Mouse (Mus musculus): ENCODE data around the gene Ptpn6. TPM values are rescaled to one million over a fixed set of nuclear protein-coding genes. Genes with fewer than 3 reads are reported as not detected.
A peak's percentile ranks its signal among the peaks of the same experiment; 100 is the strongest.

Ptpn6 gene
- total RNA-seq, 2 experiments from 2014 or later, result 0.61 to 0.87 TPM

DNA sequence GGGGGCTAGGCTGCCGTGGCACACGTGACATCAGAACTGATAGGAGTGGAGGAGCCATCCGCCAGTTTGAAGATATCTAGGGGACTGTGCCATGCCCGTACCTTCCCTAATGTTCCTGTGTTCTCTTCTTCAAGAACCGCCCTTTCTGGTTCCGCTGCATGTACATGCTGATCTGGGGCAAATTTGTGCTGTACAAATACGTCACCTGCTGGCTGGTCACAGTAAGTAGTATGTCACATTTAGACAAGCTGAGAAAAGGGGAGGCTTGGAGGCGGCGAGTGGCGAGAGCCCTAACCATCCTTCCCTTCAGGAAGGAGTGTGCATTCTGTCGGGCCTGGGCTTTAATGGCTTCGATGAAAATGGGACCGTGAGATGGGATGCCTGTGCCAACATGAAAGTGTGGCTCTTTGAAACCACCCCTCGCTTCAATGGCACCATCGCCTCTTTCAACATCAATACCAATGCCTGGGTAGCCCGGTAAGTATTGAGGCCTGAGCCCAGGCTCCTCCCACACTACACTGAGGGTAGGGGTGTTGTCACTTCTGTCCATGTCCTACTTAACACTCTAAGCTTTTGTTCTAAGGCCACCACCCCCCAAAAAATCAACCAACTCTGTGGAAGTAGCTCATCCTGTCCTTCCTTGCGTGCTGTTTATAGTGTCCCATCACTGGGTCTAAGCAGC is 36.3 kb downstream of the Ptpn6 start:
- Histone ChIP-seq H3K27ac (no peak overlapping the region), H3K4me3 (no peak overlapping the region)
- TF ChIP-seq CTCF (IDR thresholded peaks at IDR 0.05), result no peak
- no peak for DNase-seq
- intact Hi-C loops (cut with DNase I), result loop anchor here (5.0 kb wide), 1 partner anchor 40 kb away; the partner anchor contains the start of gene Lpcat3

DNA sequence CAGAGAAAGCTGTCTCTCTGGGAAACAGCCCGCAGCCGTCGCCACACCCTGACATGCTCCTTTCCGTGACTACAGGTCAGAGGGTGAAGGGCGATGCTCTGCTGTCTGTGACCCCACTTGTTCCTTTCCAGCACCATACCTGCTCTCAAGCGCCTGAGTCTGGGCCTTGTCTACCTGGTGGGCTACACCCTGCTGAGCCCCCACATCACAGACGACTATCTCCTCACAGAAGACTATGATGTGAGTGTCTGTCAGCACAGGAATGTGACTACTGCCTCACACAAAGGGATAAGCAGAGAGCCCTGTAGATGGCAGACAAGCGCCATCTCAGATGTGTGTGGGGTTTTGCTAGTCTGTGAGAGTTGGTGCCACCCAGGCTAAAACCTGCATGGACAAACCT is 37.2 kb downstream of the Ptpn6 start:
- TF ChIP-seq CTCF (IDR thresholded peaks at IDR 0.05), result no peak

DNA sequence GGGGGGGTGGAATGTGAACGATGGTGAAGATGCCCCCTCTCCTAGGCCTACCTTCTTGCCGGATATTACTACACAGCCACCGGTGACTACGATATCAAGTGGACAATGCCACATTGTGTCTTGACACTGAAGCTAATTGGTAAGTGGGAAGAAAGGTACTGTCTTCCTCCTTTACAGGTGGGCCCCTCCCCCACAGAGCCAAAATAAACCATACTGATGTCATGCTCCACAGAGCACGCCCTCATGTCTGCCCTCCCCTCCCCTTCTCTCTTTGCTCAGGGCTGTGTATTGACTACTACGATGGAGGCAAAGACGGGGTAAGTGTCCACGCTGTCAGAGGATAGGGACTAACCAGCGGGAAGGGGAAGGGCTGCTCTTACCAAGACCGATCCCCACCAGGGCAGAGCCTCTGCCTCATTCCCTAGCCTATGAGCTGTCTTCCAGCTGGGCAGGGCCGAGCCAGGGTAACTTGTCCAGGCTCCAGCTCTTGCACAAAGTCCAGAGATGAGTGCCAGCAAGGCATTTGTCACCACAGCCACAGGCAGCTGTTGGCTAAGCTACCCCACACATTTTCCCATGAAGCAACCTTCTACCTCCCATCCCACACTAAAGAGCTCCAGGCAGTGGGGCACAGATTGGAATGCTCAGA is 38.4 kb downstream of the Ptpn6 start:
- peak overlapping the region; percentile 87 for H3K27ac ChIP-seq
- no peak for TF ChIP-seq CTCF (IDR thresholded peaks at IDR 0.05)
- H3K4me3 ChIP-seq, result peak overlapping the region; percentile 41
- DNase-seq, result peak; percentile 89
- intact Hi-C loops (cut with DNase I), result loop anchor here (5.0 kb wide), 1 partner anchor 38 kb away; the partner anchor contains the start of gene Lpcat3

More for the DNA sequence above, 37.2 kb downstream of the Ptpn6 start:
- Histone ChIP-seq H3K4me3 (no peak overlapping the region), H3K27ac (peak overlapping the region; percentile 87)
- intact Hi-C loops (cut with DNase I), result loop anchor here (5.0 kb wide), 1 partner anchor 39 kb away; the partner anchor contains the start of gene Lpcat3
- no peak for DNase-seq

- no peak for DNase-seq
- H3K27ac ChIP-seq, result peak overlapping the region; percentile 87; the same call in 1 of the 2 replicates
- intact Hi-C loops (cut with DNase I), result no loop called here
- TF ChIP-seq CTCF (IDR thresholded peaks at IDR 0.05), result no peak
- no peak overlapping the region for H3K4me3 ChIP-seq
Observed at GRCm38 (mm10) chr6:124699366-124699765, 39.1 kb downstream of the Ptpn6 start.

DNA sequence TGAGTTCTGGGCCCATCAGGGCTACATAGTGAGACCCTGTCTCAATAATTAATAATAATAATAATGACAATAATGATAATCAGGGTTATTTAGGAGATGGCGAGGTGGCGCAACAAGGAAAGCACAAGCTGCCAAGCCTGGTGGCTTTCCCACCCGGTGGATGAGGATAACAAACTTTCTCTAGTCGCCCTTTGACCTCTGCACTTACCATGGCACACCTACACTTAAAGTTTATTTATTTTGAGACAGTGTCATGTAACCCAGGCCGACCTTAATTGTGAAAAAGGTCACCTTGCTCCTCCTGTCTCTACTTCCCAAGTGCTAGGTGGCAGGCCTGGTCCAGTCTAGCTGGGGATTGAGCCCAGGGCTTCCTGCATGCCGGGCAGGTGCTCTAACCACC is 39.8 kb downstream of the Ptpn6 start:
- TF ChIP-seq CTCF (IDR thresholded peaks at IDR 0.05), result no peak
- intact Hi-C loops (cut with DNase I), result no loop called here

DNA sequence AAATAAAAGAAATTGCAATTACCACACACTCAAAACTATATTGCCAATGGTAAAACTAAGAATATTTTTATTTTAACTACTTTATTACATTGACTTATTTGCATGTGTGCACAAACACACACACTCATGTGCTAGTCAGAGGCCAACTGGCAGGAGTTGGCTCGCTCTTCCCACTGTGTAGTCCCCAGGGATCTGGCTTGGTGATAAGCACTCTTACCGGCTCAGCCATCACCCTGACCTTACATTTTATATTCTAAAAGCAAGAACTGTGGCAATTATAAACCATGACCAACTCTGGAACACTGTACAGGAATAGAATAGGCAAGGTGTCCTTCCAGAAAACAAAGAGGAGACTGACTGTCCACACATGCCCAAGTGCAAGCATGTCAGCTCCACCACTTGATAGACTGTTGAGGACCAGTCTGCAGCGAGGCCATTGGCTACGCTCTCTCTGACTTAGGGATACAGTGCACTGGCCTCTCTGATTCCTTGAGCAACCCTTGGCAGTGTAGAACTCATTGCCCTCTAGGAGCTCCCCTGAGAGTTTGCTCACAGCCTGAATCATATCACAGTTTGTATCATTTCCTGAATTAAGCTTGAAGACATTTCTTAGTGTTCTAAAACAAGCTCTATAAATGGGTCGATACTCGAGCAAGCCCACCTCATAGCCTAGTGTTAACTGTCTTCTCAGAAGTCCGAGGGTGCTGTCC is 41.9 kb downstream of the Ptpn6 start:
- TF ChIP-seq CTCF (IDR thresholded peaks at IDR 0.05), result no peak
- intact Hi-C loops (cut with DNase I), result no loop called here
- H3K27ac ChIP-seq, result peak overlapping the region; percentile 51
- no peak overlapping the region for H3K4me3 ChIP-seq
- DNase-seq, result no peak

More for the DNA sequence above, 39.8 kb downstream of the Ptpn6 start:
- H3K4me3 ChIP-seq, result no peak overlapping the region
- DNase-seq, result no peak
- H3K27ac ChIP-seq, result no peak overlapping the region

GRCm38 (mm10) chr6:124694166-124694955 is 44.2 kb downstream of the Ptpn6 start:
- H3K27ac ChIP-seq, result peak overlapping the region; percentile 75
- no peak overlapping the region for H3K4me3 ChIP-seq
- DNase-seq, result peak; percentile 66
- intact Hi-C loops (cut with DNase I), result no loop called here
- TF ChIP-seq CTCF (IDR thresholded peaks at IDR 0.05), result no peak

DNA sequence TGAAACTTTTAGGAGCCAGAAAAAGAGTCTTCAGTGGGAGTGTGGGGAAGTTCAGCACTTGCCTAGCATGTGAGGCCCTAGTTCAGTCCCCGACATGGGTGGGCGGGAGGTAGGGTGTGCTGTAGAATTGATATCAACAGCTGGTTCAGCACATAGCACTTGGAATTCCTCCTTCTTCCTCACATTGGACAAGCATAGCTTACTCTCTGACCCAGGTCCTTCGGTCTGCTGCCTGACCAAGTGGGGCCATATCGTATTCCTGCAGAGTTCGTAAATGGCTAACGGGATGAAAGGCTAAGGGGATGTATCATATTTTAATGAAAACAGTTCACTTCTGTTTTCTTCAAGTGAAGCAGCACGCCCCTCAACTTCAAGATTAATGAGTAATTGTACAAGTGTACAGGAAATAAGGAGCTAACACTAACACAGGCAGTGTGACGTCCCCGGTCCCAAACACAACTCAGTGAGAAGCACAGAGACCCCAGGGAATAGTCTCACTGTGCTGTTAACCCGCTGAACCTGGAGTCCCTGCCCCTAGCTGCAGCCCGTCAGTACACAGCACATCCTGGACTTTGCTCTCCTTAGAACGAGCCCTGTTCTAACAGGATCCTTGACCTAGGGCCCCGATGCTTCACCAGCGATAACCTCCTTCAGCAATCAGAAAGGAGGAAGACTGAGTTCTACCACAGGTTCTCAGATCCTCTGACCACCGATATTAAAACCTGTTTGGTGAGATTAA is 45.1 kb downstream of the Ptpn6 start:
- Histone ChIP-seq H3K27ac (peak overlapping the region; percentile 75), H3K4me3 (no peak overlapping the region)
- intact Hi-C loops (cut with DNase I), result no loop called here
- TF ChIP-seq CTCF (IDR thresholded peaks at IDR 0.05), result no peak
- no peak for DNase-seq

GRCm38 (mm10) chr6:124690517-124690916 is 48.0 kb downstream of the Ptpn6 start:
- no peak for TF ChIP-seq CTCF (IDR thresholded peaks at IDR 0.05)
- no peak overlapping the region for H3K4me3 ChIP-seq
- no peak overlapping the region for H3K27ac ChIP-seq
- DNase-seq, result no peak
- intact Hi-C loops (cut with DNase I), result no loop called here

GRCm38 (mm10) chr6:124689011-124689410 is 49.5 kb downstream of the Ptpn6 start:
- no peak overlapping the region for H3K4me3 ChIP-seq
- DNase-seq, result no peak
- no peak overlapping the region for H3K27ac ChIP-seq
- no peak for TF ChIP-seq CTCF (IDR thresholded peaks at IDR 0.05)
- intact Hi-C loops (cut with DNase I), result no loop called here

DNA sequence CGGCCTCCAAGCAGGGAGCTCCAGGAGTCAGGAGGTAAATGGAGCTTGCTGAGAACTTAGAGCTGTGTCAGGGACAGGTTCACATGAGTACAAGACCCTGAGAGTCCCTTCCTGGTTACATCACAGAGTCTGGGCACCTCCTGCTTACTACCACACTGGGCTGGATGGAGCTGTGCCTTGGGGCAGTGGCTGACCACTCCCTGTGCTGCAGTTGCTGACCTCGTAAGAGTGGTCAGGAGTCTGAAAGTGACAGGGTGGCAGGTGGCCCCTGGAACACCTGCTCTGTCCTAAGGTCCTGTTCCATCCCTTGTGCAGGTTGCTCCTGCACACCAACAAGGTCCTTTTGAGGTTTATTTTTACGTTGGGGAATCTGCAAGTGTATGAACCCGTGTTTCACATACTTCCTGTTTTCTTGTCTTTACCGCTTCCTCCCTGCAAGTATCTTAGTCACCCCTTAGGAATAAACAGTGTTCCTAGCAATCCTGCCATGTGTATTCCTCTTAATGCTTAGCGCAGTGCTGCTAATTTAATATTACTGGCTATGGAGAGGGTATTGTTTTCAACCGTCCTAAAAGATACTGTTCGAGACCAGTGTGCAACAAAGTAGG is 50.3 kb downstream of the Ptpn6 start:
- no peak for DNase-seq
- H3K27ac ChIP-seq, result no peak overlapping the region
- intact Hi-C loops (cut with DNase I), result no loop called here
- no peak for TF ChIP-seq CTCF (IDR thresholded peaks at IDR 0.05)
- no peak overlapping the region for H3K4me3 ChIP-seq
